Mouse (Mus musculus): ENCODE measurements around the gene Uri1.

The Uri1 gene

DNA sequence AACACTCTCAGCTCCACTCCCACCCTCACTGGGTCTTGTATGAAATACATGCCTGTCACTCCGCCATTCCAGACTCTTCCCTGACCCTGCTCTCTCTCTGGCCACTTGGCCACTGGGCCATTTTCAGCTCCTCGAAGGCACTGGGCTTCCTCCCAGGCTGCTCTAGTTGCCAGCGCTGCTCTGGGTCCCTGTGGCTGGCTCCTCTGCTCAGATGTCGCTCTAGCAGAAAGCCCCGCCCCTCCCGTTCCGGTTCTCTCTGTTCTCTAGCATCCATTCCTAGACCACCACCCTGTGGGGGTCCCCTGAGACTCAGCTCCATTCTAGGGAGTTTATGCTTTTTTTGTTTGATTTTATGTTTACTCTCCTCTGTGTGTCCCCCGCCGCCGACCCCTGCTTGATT, 104.4 kb downstream of the Uri1 start:
- DNase-seq = no peak

DNA sequence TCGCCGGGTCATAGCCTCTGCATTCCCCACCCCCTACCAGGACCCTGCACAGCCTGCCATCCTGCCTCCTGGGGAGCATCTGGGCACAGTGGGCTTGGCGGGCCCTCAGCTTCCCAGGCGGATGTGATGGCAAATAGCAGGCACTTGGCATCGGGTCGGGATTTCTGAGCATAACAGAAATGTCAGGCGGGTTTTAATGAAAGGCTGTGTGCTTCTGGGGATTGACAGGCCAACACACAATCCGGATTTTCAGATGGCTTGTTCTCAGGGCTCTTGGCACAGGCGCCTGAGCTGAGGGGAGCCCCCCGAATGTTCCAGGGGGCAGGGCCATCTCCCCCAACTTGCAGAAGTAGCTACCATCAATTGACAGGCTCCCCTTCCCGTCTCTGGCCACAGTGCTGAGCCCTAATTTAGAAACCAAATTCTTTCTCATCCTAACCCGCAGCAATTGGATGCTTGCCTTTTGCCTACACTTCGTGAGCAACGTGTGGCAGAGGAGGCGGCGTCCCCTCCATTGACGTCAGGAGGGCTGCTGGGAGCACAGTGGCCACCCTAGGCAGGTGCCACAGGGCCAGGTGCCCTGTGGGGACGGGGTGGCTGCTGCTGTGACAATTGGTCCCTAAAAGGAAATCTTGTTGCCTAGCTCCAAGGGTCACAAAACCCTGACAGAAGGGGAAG, 106.5 kb downstream of the Uri1 start:
- DNase-seq = no peak

DNA sequence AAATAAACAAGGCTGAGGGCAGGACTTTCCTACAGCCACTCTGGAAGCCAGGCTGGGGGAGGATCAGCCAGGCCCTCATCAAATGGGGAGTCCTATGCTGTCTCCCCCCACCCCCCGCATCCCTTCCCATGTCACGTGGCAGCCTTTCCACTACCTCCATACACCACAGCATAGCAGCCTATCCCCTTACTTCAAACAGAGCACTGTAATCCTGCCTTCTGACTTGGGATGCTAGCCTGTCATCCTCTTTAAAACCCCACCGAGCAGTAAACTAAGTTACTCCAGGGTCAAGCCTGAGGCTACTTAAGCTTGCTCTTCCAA, 111.6 kb downstream of the Uri1 start:
- no peak for DNase-seq

DNA sequence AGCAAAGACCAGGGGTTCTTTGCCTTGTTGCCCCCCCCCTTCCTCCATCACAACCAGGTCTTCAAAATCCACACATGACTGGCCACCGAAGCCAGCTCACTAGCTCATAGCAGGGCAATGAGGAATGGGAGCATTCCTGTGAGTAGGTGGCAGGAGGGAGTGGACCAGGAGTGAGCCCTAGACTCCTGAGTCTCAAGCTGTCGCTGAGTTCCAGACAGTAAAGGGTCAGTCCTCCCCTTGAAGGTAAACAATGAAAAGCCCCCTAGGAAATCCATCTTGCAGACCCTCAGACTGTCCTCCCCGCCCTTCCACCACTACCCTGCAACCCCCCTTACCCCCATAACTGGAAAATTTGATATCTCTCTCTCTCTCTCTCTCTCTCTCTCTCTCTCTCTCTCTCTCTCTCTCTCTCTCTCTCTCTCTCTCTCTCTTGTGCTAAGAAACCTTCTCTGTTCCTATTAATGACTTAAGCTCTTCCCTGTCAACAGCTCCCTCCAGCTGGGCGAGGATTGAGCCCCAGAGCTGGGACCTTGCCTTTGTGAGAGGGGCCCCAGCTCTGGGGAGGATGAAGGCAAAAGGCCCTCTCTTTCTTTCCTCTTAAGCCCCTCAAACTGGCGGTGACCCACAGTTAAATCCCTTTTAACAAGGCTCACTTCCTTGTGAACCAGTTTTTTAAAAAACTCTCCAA, 112.1 kb downstream of the Uri1 start:
- no peak for DNase-seq

GRCm38 (mm10) chr7:37910161-37910560, 113.2 kb downstream of the Uri1 start:
- DNase-seq = no peak
